Mouse (Mus musculus) 3T3-L1 (cell line): ENCODE data around the gene Gm20388.

Experiments
- DNase-seq: peaks from one replicate; pipeline ENCODE4 v3.0.0-alpha.2; 2015; ENCODE audit warnings: low read depth, low spot score

Gm20388 gene

DNA sequence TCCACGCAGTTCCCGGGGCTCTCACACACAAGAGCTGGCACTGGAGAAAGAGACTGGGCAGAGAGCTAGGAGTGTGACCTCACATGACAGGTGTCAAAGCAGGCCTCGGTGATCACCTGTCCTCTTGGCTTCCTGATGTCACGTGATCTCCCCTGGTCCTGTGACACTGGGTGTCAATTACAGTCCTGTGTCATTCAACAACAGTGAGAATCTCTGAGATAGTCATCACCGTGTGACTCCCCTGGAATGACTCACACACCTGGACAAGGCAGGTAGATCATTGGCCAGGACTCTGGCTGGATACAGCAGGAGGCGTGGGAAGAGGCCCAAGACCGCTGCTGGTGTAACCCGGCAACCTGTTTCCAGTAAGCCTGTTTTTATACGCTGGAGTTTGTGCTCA, 3826.3 kb downstream of the Gm20388 start:
- no peak for DNase-seq

DNA sequence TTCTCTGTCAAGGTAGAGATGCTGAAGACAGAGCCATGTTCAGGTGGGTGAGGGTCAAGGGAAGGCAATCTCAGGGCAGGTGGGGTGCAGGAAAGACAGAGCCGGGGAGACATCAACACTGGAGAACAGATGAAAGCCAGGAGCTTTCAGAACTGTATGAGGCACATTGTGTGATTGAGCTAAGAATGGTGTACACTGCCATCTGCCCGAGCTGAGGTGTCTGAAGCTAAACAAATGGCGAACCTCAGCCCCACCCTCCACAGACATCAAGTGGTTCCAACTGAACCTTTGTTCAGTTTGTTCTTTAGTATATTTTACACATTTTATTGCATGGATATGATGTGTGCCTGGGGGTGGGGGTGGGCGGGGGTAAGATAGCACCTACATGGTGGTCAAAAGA, 3829.6 kb downstream of the Gm20388 start:
- DNase-seq, result no peak

GRCm38 (mm10) chr8:123741232-123741631, 3830.6 kb downstream of the Gm20388 start:
- DNase-seq, result no peak

GRCm38 (mm10) chr8:123746488-123746887, 3835.8 kb downstream of the Gm20388 start:
- DNase-seq, result no peak

DNA sequence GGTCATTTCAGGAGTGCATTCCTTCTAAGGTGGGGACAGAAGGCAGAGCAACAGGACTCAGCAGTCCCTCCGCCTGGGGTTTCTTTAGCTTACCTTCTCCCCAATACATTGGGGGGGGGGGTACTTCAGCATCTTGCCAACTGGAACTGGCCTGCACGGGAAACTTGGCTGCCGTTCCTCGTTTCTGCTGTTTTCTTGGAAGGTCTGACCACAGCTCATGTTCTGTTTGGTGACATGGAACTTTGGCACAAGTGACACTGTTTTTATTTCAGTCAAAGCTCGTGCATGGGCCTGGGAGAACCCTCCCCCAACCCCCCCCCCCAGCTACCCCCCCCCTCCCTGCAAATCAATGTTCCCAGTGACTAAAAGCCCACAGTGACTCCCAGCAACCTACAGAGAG, 3837.1 kb downstream of the Gm20388 start:
- DNase-seq, result no peak

- DNase-seq, result peak; percentile 72
Observed at GRCm38 (mm10) chr8:123750171-123750693, 3839.6 kb downstream of the Gm20388 start.

GRCm38 (mm10) chr8:123752773-123753468, 3842.3 kb downstream of the Gm20388 start:
- peak; percentile 96 for DNase-seq

- DNase-seq, result no peak
Observed at GRCm38 (mm10) chr8:123753604-123754375, 3843.1 kb downstream of the Gm20388 start.

- DNase-seq, result peak; percentile 59
Observed at GRCm38 (mm10) chr8:123754538-123755431, 3844.1 kb downstream of the Gm20388 start.

GRCm38 (mm10) chr8:123756901-123757300, 3846.3 kb downstream of the Gm20388 start:
- DNase-seq, result no peak

GRCm38 (mm10) chr8:123758935-123759334, 3848.3 kb downstream of the Gm20388 start:
- DNase-seq, result peak; percentile 36

DNA sequence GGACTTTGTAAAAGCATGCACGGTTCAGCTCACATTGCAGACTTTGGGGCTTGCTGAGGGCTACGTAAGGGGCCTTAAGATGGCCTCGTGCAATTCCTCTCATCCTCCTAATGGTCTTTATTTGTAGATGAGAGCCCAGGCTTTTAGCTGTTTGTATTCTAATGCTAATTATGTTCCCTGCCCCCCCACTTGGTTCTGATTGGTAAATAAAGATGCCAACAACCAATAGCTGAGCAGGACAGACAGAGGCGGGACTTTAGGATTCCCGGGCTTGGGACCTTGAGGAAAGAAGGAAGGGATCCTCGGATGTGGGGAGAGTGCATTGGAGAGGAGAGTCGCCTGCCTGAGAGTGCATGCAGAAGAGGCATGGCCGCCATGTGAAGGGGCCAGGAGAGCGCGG, 3849.3 kb downstream of the Gm20388 start:
- DNase-seq, result no peak

- DNase-seq, result no peak
Observed at GRCm38 (mm10) chr8:123760579-123760978, 3849.9 kb downstream of the Gm20388 start.

- peak; percentile 92 for DNase-seq
Observed at GRCm38 (mm10) chr8:123761266-123761882, 3850.7 kb downstream of the Gm20388 start.

DNA sequence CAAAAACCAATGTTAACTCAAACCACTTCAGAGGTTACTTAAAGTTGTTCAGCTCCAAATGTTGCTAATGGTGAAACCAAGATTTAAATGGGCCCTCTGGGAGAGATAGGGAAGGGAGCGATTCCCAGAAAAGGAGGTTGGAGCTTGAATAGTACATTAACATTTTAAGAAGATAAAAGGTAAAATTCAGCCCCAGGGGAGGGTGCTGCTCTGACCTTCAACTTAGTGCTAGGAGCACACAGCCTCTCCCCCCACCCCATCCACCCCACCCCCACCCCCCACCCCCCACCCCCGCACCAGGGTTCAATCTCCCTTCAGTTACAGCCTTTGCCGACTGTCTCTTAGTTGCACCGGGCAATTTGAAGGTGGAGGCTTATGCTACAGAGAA, 3851.2 kb downstream of the Gm20388 start:
- no peak for DNase-seq

DNA sequence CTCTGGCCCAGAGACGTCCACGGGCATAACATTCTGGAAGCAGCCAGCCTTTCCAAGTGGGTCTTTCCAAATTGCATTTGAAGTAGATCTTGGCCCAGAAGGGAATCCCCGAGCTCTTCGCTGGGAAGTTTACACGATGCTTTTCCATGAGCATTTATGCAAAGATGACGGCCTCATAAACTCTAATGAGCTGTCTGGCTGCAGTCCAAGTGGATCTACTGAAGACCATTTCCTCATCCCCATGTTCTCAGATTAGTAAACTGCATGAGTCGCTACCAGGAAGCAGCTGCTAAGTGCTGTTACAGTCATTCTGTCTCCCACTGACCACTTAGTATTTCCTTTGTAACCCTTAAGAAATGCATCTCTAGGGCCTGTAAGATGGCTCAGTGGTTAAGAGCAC, 3852.7 kb downstream of the Gm20388 start:
- DNase-seq, result peak; percentile 76

DNA sequence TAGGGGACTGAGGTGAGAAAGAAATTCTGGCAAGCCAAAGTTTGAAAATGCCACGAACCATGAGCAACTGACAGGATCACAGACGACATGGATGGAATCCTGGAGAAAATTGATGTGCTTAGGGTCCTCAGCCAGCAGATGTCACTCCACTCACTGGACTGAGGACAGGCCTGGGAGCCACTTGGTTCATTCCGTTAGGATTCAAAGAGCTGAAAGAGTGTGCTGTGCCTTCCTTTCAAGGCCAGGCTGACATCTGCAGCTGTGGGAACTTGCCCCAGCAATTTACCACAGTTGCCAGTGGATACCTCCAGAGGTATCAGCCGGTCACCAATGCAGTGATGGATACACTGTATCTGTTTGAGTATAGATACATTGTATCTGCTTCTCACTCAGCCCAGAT, 3854.0 kb downstream of the Gm20388 start:
- DNase-seq, result peak; percentile 70

GRCm38 (mm10) chr8:123766516-123766915, 3855.9 kb downstream of the Gm20388 start:
- peak; percentile 55 for DNase-seq

- peak; percentile 21 for DNase-seq
Observed at GRCm38 (mm10) chr8:123767874-123768273, 3857.2 kb downstream of the Gm20388 start.

- DNase-seq, result peak; percentile 80
Observed at GRCm38 (mm10) chr8:123768492-123769356, 3858.1 kb downstream of the Gm20388 start.
